Mouse (Mus musculus) kidney, postnatal 4 days (tissue): ENCODE results near the gene Enkur.
"Not testable (repeated sequence)": the region's sequence is repeated elsewhere in the genome, so short reads cannot be mapped to it uniquely, and the experiment has no call there.

Experiments used
- DNase-seq, 2 experiments: peaks; one replicate each; pipeline ENCODE4 v3.0.0; 2021; ENCODE audit warnings: mixed read lengths in 2 of 2

The Enkur gene

DNA sequence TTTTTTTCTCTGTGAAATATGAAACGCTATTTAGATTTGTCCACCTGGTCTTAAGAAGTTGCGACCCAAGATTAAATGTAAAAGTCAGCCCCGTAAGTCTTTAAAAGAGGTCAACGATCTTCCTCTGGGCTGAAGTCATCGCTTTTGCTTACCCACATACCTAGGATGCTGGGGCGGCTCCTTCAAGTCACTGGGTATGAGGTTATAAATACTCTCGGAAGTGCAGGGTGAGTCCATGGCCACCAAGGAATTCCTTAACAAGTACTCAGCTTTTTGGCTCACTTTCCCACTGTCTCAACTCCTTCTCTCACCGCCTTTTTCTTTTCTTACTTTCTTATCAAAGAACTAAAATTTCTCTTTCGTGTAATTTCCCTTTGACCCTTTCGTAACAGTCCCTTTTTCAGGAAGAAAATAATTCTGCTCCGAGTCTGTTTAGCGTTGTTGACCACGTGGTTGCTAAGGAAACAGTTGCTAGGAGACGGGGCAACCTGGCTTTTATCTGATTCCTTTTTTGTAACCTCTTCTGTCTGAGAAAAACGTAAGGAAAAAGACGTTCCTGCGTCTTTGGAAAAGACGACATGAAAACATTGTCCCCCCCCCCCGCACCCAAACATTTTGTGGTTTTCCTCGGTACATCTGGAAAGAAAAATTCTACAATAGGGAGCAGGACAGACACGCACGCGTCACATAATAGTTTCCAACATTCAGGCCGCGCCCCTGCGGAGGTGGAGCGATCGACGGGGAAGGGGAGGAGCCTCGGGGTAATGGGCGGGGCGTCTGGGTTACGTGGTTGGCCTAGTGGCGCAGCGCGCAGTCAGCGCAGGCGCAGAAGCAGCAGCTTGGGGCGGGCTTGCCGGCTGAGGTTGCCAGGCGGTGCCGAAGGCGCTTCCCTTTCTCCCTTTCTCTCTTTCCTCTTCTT, at the start of gene Enkur, which contains the start of gene Thnsl1:
TSS of gene Enkur (minus strand) at position 454 of the 919 bp plus-strand sequence.
TSS of gene Thnsl1 (plus strand) at position 813 of the 919 bp plus-strand sequence.
- DNase-seq, result peak; percentile 99 to 100

DNA sequence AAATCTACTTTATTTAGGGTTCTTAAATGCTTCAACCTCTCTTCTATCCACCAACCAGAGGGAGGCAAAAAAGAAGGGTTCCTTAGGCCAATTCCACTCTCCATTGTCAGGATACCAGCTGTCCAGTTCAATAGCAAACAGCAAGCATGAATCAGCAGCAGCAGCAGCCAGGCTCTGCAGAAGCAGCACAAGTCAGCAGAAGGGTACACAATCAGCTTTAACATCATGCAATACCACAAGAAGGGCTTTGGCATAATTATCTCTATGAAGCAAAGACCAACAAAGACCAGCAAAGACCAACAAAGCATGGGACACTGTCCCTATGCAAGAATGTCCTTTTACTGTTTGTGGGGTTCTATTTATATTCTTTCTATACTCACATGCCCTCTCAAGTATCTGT, 49.1 kb upstream of the Enkur start:
- no peak for DNase-seq

GRCm38 (mm10) chr2:21253644-21254043, 48.5 kb upstream of the Enkur start:
- DNase-seq, result no peak

DNA sequence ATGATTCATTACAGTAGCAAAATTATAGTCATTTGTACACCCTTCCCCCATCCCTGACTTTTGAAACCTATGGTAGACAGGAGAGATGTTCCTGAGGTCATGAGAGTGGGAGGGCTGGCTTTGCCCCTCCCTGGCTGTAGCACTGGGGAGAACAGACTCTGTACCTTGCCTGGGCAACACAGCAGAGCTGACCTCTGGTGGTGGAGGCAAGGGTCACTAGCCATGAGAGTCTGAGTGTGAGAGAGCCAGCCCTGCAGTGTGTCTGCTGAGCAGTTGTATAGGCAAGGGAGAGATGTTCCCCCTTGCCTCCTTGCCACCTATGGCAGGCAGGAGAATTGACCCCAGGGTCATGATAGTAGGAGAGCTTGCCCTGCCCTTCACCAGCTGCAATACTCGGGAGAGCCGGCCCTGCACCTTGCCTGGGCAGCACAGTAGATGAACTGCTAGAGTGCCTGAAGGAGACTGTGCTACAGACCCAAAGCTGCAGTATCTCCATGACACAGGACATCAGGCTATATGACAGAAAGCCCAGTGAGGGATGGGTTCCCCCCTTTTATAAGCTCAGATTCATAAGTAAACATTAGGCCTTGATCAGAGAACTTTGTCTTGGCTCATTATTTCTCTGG, 40.4 kb upstream of the Enkur start:
- DNase-seq, result peak in 1 of 2 experiments; percentile 36

GRCm38 (mm10) chr2:21244986-21245385, 39.8 kb upstream of the Enkur start:
- no peak for DNase-seq

- DNase-seq, result not testable (repeated sequence)
Observed at GRCm38 (mm10) chr2:21244104-21244503, 38.9 kb upstream of the Enkur start.

GRCm38 (mm10) chr2:21236846-21237245, 31.7 kb upstream of the Enkur start:
- peak; percentile 10 to 18 for DNase-seq

DNA sequence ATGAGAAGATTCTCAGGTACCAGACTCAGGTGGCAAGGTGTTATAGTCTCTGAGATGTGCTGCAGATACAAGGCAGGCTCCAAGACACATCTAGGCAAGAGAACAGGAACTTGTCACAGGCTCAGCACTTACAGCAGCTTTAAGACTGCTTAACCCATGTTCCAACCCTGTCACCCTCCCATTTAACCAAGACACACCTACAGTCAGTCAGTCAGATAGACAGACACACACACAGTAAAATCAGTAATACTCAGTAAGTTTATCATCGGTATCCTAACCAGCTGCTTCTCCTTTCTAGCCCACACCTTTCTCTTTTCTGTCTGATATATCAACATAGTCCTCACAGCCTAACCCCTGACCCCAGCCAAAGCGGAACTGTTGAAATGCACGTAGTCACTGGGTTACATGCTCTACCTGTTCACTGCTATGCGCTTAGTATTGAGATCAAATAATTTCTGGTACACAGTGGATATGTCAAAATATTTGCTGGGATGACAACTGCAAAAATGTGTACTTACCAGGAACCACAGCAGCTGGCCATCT, 30.8 kb upstream of the Enkur start:
- no peak for DNase-seq

GRCm38 (mm10) chr2:21234871-21235648, 29.9 kb upstream of the Enkur start:
- no peak for DNase-seq

DNA sequence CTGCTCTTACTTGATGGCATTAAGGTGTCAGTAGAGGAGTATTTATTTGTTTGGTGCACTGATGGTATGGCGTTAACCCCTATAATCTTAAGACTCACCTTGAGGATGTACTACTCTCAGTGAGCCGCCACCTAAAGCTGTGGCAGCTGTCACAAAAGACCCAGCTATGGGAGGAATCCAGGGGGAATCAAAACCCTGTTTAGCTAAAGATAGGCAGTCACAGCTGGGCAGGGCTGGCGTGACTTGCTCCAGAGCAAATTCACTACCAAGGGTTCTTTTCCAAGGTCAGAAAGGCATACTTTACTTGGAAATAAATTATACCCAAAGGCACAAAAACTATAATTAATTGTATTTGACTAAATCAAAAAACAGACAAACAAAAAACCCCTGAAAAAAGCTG, 26.0 kb upstream of the Enkur start:
- DNase-seq, result no peak

DNA sequence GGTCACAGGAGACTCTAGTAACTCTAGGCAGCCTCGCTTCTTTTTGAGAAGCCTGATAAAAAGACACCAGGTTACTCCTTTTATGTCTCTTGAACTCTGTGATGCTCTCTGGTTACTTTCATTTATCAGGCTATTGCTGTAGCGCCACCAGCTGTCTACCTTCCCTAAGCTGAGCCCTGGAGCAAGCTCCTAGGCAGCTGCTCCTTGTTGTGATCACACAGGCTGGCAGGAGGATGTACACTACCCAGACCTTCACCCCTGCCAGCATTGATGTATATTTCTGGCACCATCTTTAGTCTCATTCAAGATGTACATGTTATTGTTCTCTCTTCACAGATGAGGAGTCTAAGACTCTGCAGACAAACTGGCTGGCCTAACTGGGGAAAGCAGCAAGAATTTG, 25.1 kb upstream of the Enkur start:
- DNase-seq, result no peak

DNA sequence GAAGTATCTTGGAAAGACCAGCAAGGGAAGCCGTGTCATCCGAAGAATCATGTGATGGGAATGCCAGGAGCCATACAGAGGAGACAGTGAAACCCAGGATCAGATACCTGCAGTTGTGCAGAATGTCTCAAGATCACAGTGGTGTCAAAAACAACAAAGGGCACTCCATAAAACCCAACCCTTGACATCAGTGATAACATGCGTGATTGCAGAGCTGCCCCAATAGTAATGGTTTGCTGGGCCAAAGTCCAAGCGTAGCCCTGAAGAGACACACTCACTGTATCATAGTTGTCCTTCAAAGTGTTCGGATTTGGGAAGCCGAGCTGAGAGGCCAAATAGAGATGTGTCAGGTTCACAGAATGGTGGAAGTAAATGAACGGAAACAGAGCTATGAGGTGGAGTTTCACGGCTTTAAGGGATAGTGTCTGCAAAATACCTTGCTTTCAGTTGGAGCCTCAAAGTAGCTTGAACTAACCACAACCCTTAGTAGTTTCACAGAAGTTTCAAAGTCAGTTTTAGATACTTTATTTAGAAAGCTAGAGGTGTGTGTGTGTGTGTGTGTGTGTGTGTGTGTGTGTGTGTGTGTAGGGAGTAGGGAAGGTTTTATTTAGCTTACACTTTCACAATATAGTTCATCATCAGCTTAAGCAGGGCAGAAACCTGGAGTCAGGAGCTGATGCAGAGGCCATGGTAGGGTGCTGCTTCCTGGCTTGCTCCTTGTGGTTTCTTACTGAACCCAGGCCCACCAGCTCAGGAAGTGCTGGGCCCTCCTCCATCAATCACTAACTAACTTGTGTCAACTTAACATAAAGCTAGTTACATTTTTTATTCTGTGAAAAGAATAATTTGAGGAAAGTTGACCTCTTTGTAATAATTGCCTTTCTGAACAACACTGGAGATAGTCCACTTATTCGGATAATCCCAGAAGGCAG, 17.6 kb upstream of the Enkur start:
- DNase-seq, result no peak

DNA sequence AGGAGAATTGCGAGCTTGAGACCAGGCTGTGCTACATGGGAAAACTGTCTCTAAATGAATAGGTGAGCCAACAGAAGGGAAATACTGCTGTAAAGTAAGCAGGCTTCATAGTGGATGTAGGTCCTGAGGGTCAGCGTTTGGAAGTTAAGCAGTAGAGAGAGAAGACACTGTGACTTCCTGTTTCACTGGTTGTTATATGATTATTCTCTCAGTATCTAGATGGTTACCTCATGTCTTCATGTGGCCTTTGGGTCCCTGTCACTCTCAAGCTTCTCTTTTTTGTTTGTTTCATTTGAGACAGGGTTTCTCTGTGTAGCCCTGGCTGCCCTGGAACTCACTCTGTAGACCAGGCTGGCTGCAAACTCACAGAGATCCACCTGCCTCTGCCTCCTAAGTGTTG, 10.1 kb upstream of the Enkur start:
- no peak for DNase-seq

GRCm38 (mm10) chr2:21214322-21214721, 9.2 kb upstream of the Enkur start:
- DNase-seq, result no peak

GRCm38 (mm10) chr2:21211361-21211760, 6.2 kb upstream of the Enkur start:
- no peak for DNase-seq

DNA sequence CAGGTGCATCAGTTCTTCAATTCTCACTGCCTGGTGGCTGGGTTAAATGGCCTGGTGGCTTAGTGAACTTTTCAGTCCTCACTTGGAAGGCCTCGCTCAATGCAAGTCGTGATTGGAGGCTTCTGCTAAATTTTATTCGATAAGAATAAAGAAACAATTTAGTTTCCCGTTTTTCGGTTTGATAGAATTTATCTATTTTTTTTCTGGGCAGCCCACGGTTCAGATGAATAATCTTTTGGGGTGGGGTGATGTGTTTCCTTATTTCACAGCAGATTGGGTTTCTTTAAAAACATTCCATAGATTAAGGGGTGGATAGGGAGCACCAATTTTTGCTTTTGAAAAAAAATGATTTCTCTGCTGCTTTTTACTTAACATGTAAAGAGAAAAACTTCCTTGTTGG, 1.1 kb upstream of the Enkur start:
- DNase-seq, result no peak

GRCm38 (mm10) chr2:21205831-21206159, 630 bp upstream of the Enkur start:
- DNase-seq, result no peak

DNA sequence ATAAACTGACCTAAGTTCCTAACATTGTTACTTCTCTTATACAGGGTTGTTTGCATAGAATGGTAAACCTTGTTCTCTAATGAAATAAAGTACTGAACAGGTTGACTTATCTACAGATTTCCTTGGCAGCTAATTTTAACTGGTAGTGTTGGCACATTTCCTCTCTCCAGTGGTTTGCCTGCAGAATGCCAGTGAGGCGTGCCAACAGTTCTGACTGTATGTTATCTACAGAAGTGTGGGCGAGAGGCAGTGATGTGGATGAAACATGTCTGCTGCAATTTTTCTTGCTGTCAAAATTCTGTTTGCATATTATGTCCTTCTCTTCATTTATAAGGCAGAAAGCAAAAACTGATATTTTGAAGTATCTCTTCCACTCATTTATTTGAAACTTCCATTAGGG, 2.4 kb downstream of the Enkur start:
- DNase-seq, result no peak

- no peak for DNase-seq
Observed at GRCm38 (mm10) chr2:21199051-21199450, 6.1 kb downstream of the Enkur start.

DNA sequence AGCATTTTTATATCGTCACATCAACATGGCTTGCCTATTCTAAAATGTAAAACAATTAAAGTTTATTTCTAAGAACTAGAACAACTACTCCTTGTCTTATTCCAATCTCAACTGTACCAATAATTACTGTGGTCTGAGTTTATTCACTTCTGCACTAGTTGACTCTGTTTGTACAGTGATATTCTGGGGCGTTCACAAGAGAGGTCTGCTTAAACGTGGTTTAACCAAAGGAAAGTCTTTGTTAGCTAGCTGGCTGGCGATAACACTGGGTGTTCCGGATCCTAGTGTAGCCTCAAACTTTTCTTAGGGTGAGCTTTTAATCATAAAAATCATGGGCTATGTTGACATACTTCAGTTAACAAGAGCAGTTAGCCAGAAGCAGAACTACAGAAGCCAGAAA, 9.9 kb downstream of the Enkur start:
- DNase-seq, result no peak

DNA sequence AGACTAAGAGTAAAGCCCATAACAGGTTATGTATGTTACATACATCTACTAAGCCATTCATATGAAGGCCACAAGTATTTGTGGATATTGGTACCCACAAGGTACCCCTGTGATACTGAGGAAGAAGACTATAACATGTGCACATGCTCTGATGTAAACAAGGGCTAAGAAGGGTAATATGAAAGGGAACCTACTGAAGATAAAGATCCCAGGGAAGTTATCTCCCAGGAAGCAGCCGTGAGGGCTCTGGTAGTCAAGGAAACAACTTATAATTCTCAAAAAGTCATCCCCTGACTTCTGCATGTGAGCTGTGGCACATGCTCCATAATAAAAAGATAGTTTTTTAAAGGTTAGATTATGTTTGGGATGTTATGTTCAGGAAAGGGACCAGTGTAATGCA, 13.9 kb downstream of the Enkur start:
- DNase-seq, result no peak

DNA sequence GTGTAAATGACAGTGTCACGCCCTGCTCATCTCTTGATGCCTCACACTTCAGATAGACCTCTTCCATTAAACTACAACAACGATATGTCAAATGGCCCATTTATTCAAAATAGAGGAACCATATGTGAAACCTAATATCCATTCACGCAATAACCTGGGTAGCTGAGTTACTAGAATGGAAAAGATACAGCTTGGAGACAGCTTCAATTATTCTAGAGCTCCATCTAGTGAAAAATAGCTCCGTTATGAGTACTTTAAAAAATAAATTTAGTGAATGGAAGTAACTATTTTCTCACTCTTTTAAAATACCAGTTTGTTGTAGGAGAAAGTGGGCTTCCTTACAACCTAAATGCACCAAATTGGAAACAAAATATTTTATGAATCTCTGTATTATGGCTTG, 16.6 kb downstream of the Enkur start:
- no peak for DNase-seq
